In the genomic region with DNA sequence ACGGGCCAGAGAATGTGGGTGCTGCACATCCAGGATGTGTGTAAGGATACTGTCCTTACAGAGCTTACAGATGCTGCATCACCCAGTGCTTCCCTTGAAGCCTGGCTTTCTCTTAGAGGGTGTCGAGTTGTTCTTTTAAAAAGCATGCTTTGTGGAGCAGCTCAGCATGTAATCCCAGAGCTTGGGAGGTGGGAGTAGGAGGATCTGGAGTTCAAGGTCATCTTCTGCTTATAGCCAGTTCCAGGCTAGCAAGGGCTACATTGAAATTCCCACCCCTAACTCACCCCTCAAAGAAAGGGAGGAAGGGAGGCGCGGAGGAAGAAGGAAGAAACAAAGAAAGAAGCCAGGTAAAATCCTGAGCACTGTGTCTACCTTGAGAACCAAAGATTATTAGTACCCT, we compare ENCODE assay signal across 8 mouse cellular contexts.
DNase-seq lines count a peak whose midpoint lies in the region; ATAC-seq and TF ChIP-seq lines count a peak whose summit lies in the region.

No protein-coding gene starts in this region.

- no peak overlapping the region for H3K9ac ChIP-seq in heart, embryonic 14.5 days (ENCODE audit: low read length)
- H3K9ac ChIP-seq in neural tube, embryonic 12.5 days, result no peak overlapping the region
- peak overlapping the region; percentile 44; the same call in 1 of the 2 replicates for H3K9ac ChIP-seq in limb, embryonic 14.5 days (ENCODE audit: low read depth, low read length, severe bottlenecking)
- H3K9ac ChIP-seq in forebrain, embryonic 13.5 days, result no peak overlapping the region

- H3K36me3 ChIP-seq in heart, embryonic 14.5 days (ENCODE audit: control insufficient read depth, insufficient read depth, low read length), result no peaks in the 10 kb centered on the region
- H3K36me3 ChIP-seq in neural tube, embryonic 12.5 days, result no peaks in the 10 kb centered on the region
- no peaks in the 10 kb centered on the region for H3K36me3 ChIP-seq in limb, embryonic 14.5 days (ENCODE audit: control insufficient read depth, insufficient read depth, low read length)
- H3K36me3 ChIP-seq in forebrain, embryonic 13.5 days (ENCODE audit: poor library complexity, severe bottlenecking), result no peaks in the 10 kb centered on the region

- no peak overlapping the region for H3K27ac ChIP-seq in heart, embryonic 14.5 days (replicated peaks in 1 of 2; ENCODE audit: control insufficient read depth in 1 of 2, insufficient read depth in 1 of 2, low read depth in 2 of 2, low read length in 2 of 2)
- no peak overlapping the region for H3K27ac ChIP-seq in neural tube, embryonic 12.5 days
- H3K27ac ChIP-seq in limb, embryonic 14.5 days (replicated peaks; ENCODE audit: low read depth, low read length), result no peak overlapping the region
- H3K27ac ChIP-seq in forebrain, embryonic 13.5 days, result no peak overlapping the region

- peak overlapping the region; percentile 75 for H3K4me2 ChIP-seq in heart, embryonic 14.5 days (ENCODE audit: low read length)
- peak overlapping the region; percentile 55; the same call in 1 of the 2 replicates for H3K4me2 ChIP-seq in neural tube, embryonic 12.5 days (replicated peaks)
- peak overlapping the region; percentile 54 for H3K4me2 ChIP-seq in limb, embryonic 14.5 days (replicated peaks; ENCODE audit: low read depth, low read length, severe bottlenecking)
- H3K4me2 ChIP-seq in forebrain, embryonic 13.5 days, result no peak overlapping the region

- no peak for DNase-seq in heart, postnatal 25 days (ENCODE audit: low spot score)
- no peak for DNase-seq in neural tube, embryonic 10.5 days (ENCODE audit: extremely low spot score, low spot score)
- DNase-seq in limb, embryonic 14.5 days (ENCODE audit: low spot score), result no peak
- DNase-seq in gastrocnemius, postnatal 10 days, result no peak
- no peak for DNase-seq in gastrocnemius, postnatal 14 days

- intact Hi-C loops in heart, postnatal 25 days (cut with DNase I), result no loop called here
- intact Hi-C loops in gastrocnemius, postnatal 14 days (cut with DNase I; ENCODE audit: low total_unique reads), result no loop called here

- H3K27me3 ChIP-seq in heart, embryonic 14.5 days (ENCODE audit: control insufficient read depth, insufficient read depth, low read length), result peaks cover 11% of the 10 kb centered on the region
- H3K27me3 ChIP-seq in neural tube, embryonic 12.5 days (replicated peaks), result peaks cover 5% of the 10 kb centered on the region; the same call in 1 of the 2 replicates
- H3K27me3 ChIP-seq in limb, embryonic 14.5 days (ENCODE audit: control insufficient read depth, insufficient read depth, low read length), result no peaks in the 10 kb centered on the region
- H3K27me3 ChIP-seq in forebrain, embryonic 13.5 days, result no peaks in the 10 kb centered on the region; the same call in 1 of the 2 replicates

- H3K4me3 ChIP-seq in heart, embryonic 14.5 days (ENCODE audit: control insufficient read depth in 1 of 2, insufficient read depth in 1 of 2, low read depth in 1 of 2, low read length in 2 of 2), result peak overlapping the region in 1 of 2 experiments; percentile 36; a peak in 1 of 4 replicates
- H3K4me3 ChIP-seq in neural tube, embryonic 12.5 days, result no peak overlapping the region
- H3K4me3 ChIP-seq in limb, embryonic 14.5 days (replicated peaks; ENCODE audit: low read length), result peak overlapping the region; percentile 29; the same call in 1 of the 2 replicates
- no peak overlapping the region for H3K4me3 ChIP-seq in forebrain, embryonic 13.5 days

- TF ChIP-seq POLR2A in limb, embryonic 14.5 days (IDR thresholded peaks at IDR 0.05; ENCODE audit: borderline replicate concordance, extremely low read depth, insufficient read depth, insufficient read length), result no peak

- ATAC-seq in heart, embryonic 14.5 days (ENCODE audit: insufficient number of reproducible peaks, insufficient read depth, low FRiP score, low read depth), result no peak
- no peak for ATAC-seq in neural tube, embryonic 12.5 days (ENCODE audit: low FRiP score, low read depth)
- ATAC-seq in limb, embryonic 14.5 days (ENCODE audit: low FRiP score, low read depth), result no peak
- ATAC-seq in forebrain, embryonic 13.5 days, result no peak

- 0 out of 4 replicates have a peak, but pooled peaks cover 0 to 7% of the 10 kb centered on the region in 2 experiments for H3K4me1 ChIP-seq in heart, embryonic 14.5 days (ENCODE audit: control insufficient read depth in 2 of 2, insufficient read depth in 2 of 2, low read length in 2 of 2)
- 0 out of 2 replicates have a peak, but pooled peaks cover 3% of the 10 kb centered on the region for H3K4me1 ChIP-seq in neural tube, embryonic 12.5 days
- 0 out of 2 replicates have a peak, but pooled peaks cover 3% of the 10 kb centered on the region for H3K4me1 ChIP-seq in limb, embryonic 14.5 days (ENCODE audit: control insufficient read depth, insufficient read depth, low read length)
- H3K4me1 ChIP-seq in forebrain, embryonic 13.5 days, result no peaks in the 10 kb centered on the region

- 0 out of 2 replicates have a peak, but pooled peaks cover 3% of the 10 kb centered on the region for H3K9me3 ChIP-seq in heart, embryonic 14.5 days (ENCODE audit: control insufficient read depth, low read length)
- no peaks in the 10 kb centered on the region for H3K9me3 ChIP-seq in neural tube, embryonic 12.5 days
- H3K9me3 ChIP-seq in limb, embryonic 14.5 days (ENCODE audit: control insufficient read depth, low read length), result no peaks in the 10 kb centered on the region
- H3K9me3 ChIP-seq in forebrain, embryonic 13.5 days (replicated peaks), result no peaks in the 10 kb centered on the region

- 62% methylated on average over 4 of the region's 4 CpGs for WGBS in heart, embryonic 14.5 days
- WGBS in neural tube, embryonic 12.5 days, result 68% methylated on average over 4 of the region's 4 CpGs
- WGBS in limb, embryonic 14.5 days, result 83% methylated on average over 4 of the region's 4 CpGs
- 61% methylated on average over 4 of the region's 4 CpGs for WGBS in forebrain, embryonic 13.5 days
